Mouse (Mus musculus) intestine, postnatal 0 days (tissue): ENCODE results near the gene Tpcn2. TPM values are rescaled to one million over a fixed set of nuclear protein-coding genes. Genes with fewer than 3 reads are reported as not detected.

Experiments
- ATAC-seq: fragments of 200-750 bp; cut with Nextera tagmentation; 2 replicates; pipeline ENCODE4 v1.8.0; 2017; ENCODE audit warnings: mild to moderate bottlenecking, moderate TSS enrichment, moderate library complexity
- H3K27ac ChIP-seq: fragments of 300-500 bp; sonication (generic); 2 replicates; pipeline ENCODE4 v1.5.1; 2014; ENCODE audit warnings: mild to moderate bottlenecking, low read depth, low read length, moderate library complexity
- H3K27me3 ChIP-seq: fragments of 300-500 bp; sonication (generic); replicated peaks from 2 replicates; pipeline ENCODE4 v1.6.1; 2014; ENCODE audit warnings: low read length, mixed read lengths; ENCODE audit not compliant: control insufficient read depth, insufficient read depth
- H3K36me3 ChIP-seq: fragments of 300-500 bp; sonication (generic); 2 replicates; pipeline ENCODE4 v1.6.1; 2014; ENCODE audit warnings: mild to moderate bottlenecking, moderate library complexity; ENCODE audit not compliant: control insufficient read depth, insufficient read depth
- H3K4me1 ChIP-seq: fragments of 300-500 bp; sonication (generic); replicated peaks from 2 replicates; pipeline ENCODE4 v1.6.1; 2014; ENCODE audit warnings: antibody characterized with exemption, low read length, mixed read lengths; ENCODE audit not compliant: control insufficient read depth, insufficient read depth
- H3K4me2 ChIP-seq: fragments of 300-500 bp; sonication (generic); replicated peaks from 2 replicates; pipeline ENCODE4 v1.6.1; 2014; ENCODE audit warnings: low read depth, mild to moderate bottlenecking, moderate library complexity
- H3K4me3 ChIP-seq: fragments of 300-500 bp; sonication (generic); 2 replicates; pipeline ENCODE4 v1.5.1; 2014; ENCODE audit warnings: low read depth, low read length
- H3K9ac ChIP-seq: fragments of 300-500 bp; sonication (generic); 2 replicates; pipeline ENCODE4 v1.6.1; 2014; ENCODE audit warnings: mild to moderate bottlenecking, low read depth, low read length
- H3K9me3 ChIP-seq: fragments of 300-500 bp; sonication (generic); 2 replicates; pipeline ENCODE4 v1.6.1; 2016; ENCODE audit warnings: mixed run types; ENCODE audit not compliant: control insufficient read depth
- CTCF ChIP-seq: sonication (generic); IDR thresholded peaks from 2 replicates; pipeline ENCODE4 v1.5.1; 2016; ENCODE audit warnings: low read depth, mild to moderate bottlenecking, control low read depth, antibody characterized with exemption, moderate library complexity
- WGBS: fragments of 180-500 bp; shearing (Covaris S2); extraction: QIAGEN DNeasy Blood & Tissue Kit; methylation state at CpG from one replicate; pipeline ENCODE4 v1.1.7; 2014; 5-methylcytosine and 5-hydroxymethylcytosine counted together
- polyA plus RNA-seq: library from polyadenylated mRNA; unstranded; fragments of >200 nt; fragmentation: Nextera tagmentation; extraction: Ambion mirVana; gene quantifications from 2 replicates; pipeline ENCODE4 v1.2.1, GENCODE M21; 2015

Gene Tpcn2
- polyA plus RNA-seq, 1 experiment from 2014 or later, result 7.6 TPM

DNA sequence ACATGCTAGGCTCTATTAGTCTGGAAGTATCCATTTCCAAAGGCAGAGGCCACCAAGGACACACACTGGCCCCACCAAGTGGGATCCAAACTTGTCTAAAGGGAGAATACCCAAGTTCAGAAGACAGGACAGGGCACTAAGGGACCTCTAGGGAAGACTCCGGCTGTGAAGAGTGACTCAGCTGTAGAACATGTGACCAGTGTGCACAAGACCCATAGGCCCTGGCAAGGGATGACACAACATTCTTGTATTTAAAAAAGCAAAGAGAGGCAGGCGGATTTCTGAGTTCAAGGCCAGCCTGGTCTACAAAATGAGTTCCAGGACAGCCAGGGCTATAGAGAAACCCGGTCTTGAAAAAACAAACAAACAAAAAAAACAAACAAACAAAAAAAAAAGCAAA, 8.3 kb downstream of the Tpcn2 start:
- Histone ChIP-seq H3K4me2 (no peak overlapping the region), H3K27me3 (no peaks in the 10 kb centered on the region), H3K36me3 (peaks cover 71% of the 10 kb centered on the region), H3K9me3 (no peaks in the 10 kb centered on the region), H3K4me1 (no peaks in the 10 kb centered on the region), H3K9ac (no peak overlapping the region), H3K4me3 (no peak overlapping the region), H3K27ac (no peak overlapping the region)
- no peak for ATAC-seq
- TF ChIP-seq CTCF, result no peak
- WGBS, result 74% methylated on average over 3 of the region's 3 CpGs

GRCm38 (mm10) chr7:145270955-145271354, 12.9 kb downstream of the Tpcn2 start:
- no peaks in the 10 kb centered on the region for H3K9me3 ChIP-seq
- TF ChIP-seq CTCF, result no peak
- 88% methylated on average over 5 of the region's 5 CpGs for WGBS
- no peak overlapping the region for H3K4me2 ChIP-seq
- 0 out of 2 replicates have a peak, but pooled peaks cover 3% of the 10 kb centered on the region for H3K4me1 ChIP-seq
- no peaks in the 10 kb centered on the region for H3K27me3 ChIP-seq
- H3K27ac ChIP-seq, result no peak overlapping the region
- no peak overlapping the region for H3K4me3 ChIP-seq
- peaks cover 84% of the 10 kb centered on the region for H3K36me3 ChIP-seq
- H3K9ac ChIP-seq, result no peak overlapping the region
- no peak for ATAC-seq

DNA sequence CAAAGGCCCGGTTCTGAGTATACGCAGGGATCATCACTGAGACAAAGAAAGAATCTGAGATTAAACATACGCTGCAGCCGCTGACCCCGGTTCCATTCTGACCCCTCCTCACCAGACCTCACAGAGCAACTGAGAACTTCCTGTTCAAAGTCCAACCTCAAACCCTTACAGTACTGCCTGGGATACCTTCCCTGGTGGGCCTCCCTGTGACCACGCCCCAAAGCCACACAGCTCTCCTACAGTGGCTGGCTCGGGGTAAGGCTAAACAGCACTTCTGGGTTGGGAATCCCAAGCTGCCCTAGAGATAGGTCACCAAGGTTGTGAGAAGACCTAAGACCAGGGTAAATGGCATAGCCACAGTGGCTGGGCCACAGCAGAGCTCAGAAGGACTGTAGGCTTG, 14.9 kb downstream of the Tpcn2 start:
- H3K9ac ChIP-seq, result no peak overlapping the region
- no peak overlapping the region for H3K27ac ChIP-seq
- no peak overlapping the region; the same call in 1 of the 2 replicates for H3K4me2 ChIP-seq
- 0 out of 2 replicates have a peak, but pooled peaks cover 3% of the 10 kb centered on the region for H3K4me1 ChIP-seq
- no peak for TF ChIP-seq CTCF
- no peaks in the 10 kb centered on the region for H3K27me3 ChIP-seq
- H3K9me3 ChIP-seq, result no peaks in the 10 kb centered on the region
- ATAC-seq, result peak; percentile 69
- WGBS, result 37% methylated on average over 7 of the region's 7 CpGs
- H3K36me3 ChIP-seq, result peaks cover 79% of the 10 kb centered on the region
- H3K4me3 ChIP-seq, result no peak overlapping the region

- no peak for ATAC-seq
- H3K27me3 ChIP-seq, result no peaks in the 10 kb centered on the region
- H3K36me3 ChIP-seq, result peaks cover 70% of the 10 kb centered on the region
- no peak overlapping the region for H3K9ac ChIP-seq
- H3K4me3 ChIP-seq, result no peak overlapping the region
- H3K4me1 ChIP-seq, result 0 out of 2 replicates have a peak, but pooled peaks cover 3% of the 10 kb centered on the region
- TF ChIP-seq CTCF, result no peak
- H3K4me2 ChIP-seq, result no peak overlapping the region
- no peak overlapping the region for H3K27ac ChIP-seq
- no peaks in the 10 kb centered on the region for H3K9me3 ChIP-seq
- 81% methylated on average over 2 of the region's 2 CpGs for WGBS
Measured at GRCm38 (mm10) chr7:145266011-145266410, 17.8 kb downstream of the Tpcn2 start.

DNA sequence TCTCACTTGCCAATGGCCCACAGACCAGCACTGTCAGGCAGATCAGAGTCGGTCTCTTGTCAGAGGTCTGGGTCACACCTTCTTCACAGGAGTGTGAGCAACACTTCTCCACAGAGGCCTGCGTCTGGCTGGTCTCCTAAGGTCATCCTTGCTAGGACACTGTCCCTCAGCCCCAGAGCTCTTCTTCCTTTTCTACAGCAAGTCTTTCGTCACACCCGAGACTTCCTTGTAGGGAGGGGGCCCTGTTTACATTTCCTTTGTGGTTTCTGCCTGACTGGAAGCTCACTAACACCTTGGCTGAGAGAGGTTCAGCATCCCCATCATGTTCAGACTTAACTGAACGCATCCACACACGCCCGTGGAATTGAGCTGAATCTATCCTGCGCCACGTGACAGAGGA, 19.6 kb downstream of the Tpcn2 start:
- Histone ChIP-seq H3K4me2 (no peak overlapping the region), H3K27ac (no peak overlapping the region), H3K4me1 (0 out of 2 replicates have a peak, but pooled peaks cover 3% of the 10 kb centered on the region), H3K4me3 (no peak overlapping the region), H3K9ac (no peak overlapping the region), H3K36me3 (peaks cover 70% of the 10 kb centered on the region), H3K9me3 (no peaks in the 10 kb centered on the region), H3K27me3 (no peaks in the 10 kb centered on the region)
- ATAC-seq, result no peak
- WGBS, result 76% methylated on average over 9 of the region's 9 CpGs
- TF ChIP-seq CTCF, result no peak

- H3K9me3 ChIP-seq, result no peaks in the 10 kb centered on the region
- no peak for ATAC-seq
- no peaks in the 10 kb centered on the region for H3K4me1 ChIP-seq
- H3K27ac ChIP-seq, result no peak overlapping the region
- H3K27me3 ChIP-seq, result no peaks in the 10 kb centered on the region
- WGBS, result 88% methylated on average over 1 of the region's 1 CpGs
- H3K9ac ChIP-seq, result no peak overlapping the region
- TF ChIP-seq CTCF, result no peak
- H3K36me3 ChIP-seq, result peaks cover 69% of the 10 kb centered on the region
- H3K4me2 ChIP-seq, result no peak overlapping the region
- H3K4me3 ChIP-seq, result no peak overlapping the region
Measured at GRCm38 (mm10) chr7:145256092-145256491, 27.7 kb downstream of the Tpcn2 start.
